Mouse (Mus musculus) heart, embryonic 11.5 days (tissue): ENCODE measurements around the gene Tbc1d15. TPM values are rescaled to one million over a fixed set of nuclear protein-coding genes. Genes with fewer than 3 reads are reported as not detected.

Source experiments
- ATAC-seq: fragments of 200-750 bp; cut with Nextera tagmentation; replicated peaks from 2 replicates; pipeline ENCODE4 v1.8.0; 2017; ENCODE audit warnings: moderate library complexity; ENCODE audit not compliant: insufficient number of reproducible peaks, low FRiP score, low TSS enrichment
- H3K27ac ChIP-seq: fragments of 300-500 bp; sonication (generic); 2 replicates; pipeline ENCODE4 v1.5.1; 2014; ENCODE audit warnings: mild to moderate bottlenecking, low read depth, low read length
- H3K27me3 ChIP-seq: fragments of 300-500 bp; sonication (generic); 2 replicates; pipeline ENCODE4 v1.6.1; 2014; ENCODE audit warnings: mild to moderate bottlenecking, low read length, mixed read lengths; ENCODE audit not compliant: control insufficient read depth, insufficient read depth
- H3K36me3 ChIP-seq: fragments of 300-500 bp; sonication (generic); 2 replicates; pipeline ENCODE4 v1.6.1; 2014; ENCODE audit warnings: mild to moderate bottlenecking, low read length, moderate library complexity, mixed read lengths; ENCODE audit not compliant: control insufficient read depth, insufficient read depth
- H3K4me1 ChIP-seq: fragments of 300-500 bp; sonication (generic); 2 replicates; pipeline ENCODE4 v1.6.1; 2014; ENCODE audit warnings: low read length; ENCODE audit not compliant: control insufficient read depth, insufficient read depth
- H3K4me2 ChIP-seq: fragments of 300-500 bp; sonication (generic); 2 replicates; pipeline ENCODE4 v1.6.1; 2014; ENCODE audit warnings: mild to moderate bottlenecking, moderate library complexity
- H3K4me3 ChIP-seq: fragments of 300-500 bp; sonication (generic); 2 replicates; pipeline ENCODE4 v1.5.1; 2014; ENCODE audit warnings: low read depth, low read length
- H3K9ac ChIP-seq: fragments of 300-500 bp; sonication (generic); 2 replicates; pipeline ENCODE4 v1.6.1; 2014; ENCODE audit warnings: mild to moderate bottlenecking, low read depth, low read length, moderate library complexity
- H3K9me3 ChIP-seq: fragments of 300-500 bp; sonication (generic); replicated peaks from 2 replicates; pipeline ENCODE4 v1.6.1; 2016; ENCODE audit warnings: low read length; ENCODE audit not compliant: control insufficient read depth
- WGBS: fragments of 180-500 bp; shearing (Covaris S2); extraction: QIAGEN DNeasy Blood & Tissue Kit; methylation state at CpG from one replicate; pipeline ENCODE4 v1.1.7; 2014; ENCODE audit not compliant: insufficient replicate concordance; 5-methylcytosine and 5-hydroxymethylcytosine counted together
- polyA plus RNA-seq: library from polyadenylated mRNA; unstranded; fragments of >200 nt; fragmentation: Nextera tagmentation; extraction: Ambion mirVana; gene quantifications from 2 replicates; pipeline ENCODE4 v1.2.1, GENCODE M21; 2014

The Tbc1d15 gene
- polyA plus RNA-seq, 1 experiment from 2014 or later, result 38.0 TPM

GRCm38 (mm10) chr10:115288856-115289255 lies 37.6 kb upstream of the Tbc1d15 start:
- 91% methylated on average over 8 of the region's 8 CpGs for WGBS
- Histone ChIP-seq H3K9me3 (no peaks in the 10 kb centered on the region), H3K4me2 (no peak overlapping the region), H3K9ac (no peak overlapping the region), H3K27ac (no peak overlapping the region), H3K27me3 (no peaks in the 10 kb centered on the region), H3K36me3 (peaks cover 14% of the 10 kb centered on the region), H3K4me3 (no peak overlapping the region), H3K4me1 (no peaks in the 10 kb centered on the region)
- no peak for ATAC-seq

GRCm38 (mm10) chr10:115284170-115284569 lies 32.9 kb upstream of the Tbc1d15 start:
- no peaks in the 10 kb centered on the region for H3K27me3 ChIP-seq
- no peak overlapping the region for H3K4me2 ChIP-seq
- H3K9me3 ChIP-seq, result no peaks in the 10 kb centered on the region
- no peak overlapping the region for H3K27ac ChIP-seq
- no peaks in the 10 kb centered on the region for H3K4me1 ChIP-seq
- ATAC-seq, result no peak
- 0 out of 2 replicates have a peak, but pooled peaks cover 4% of the 10 kb centered on the region for H3K36me3 ChIP-seq
- 71% methylated on average over 10 of the region's 10 CpGs for WGBS
- no peak overlapping the region for H3K9ac ChIP-seq
- no peak overlapping the region for H3K4me3 ChIP-seq

- Histone ChIP-seq H3K36me3 (0 out of 2 replicates have a peak, but pooled peaks cover 3% of the 10 kb centered on the region), H3K27ac (no peak overlapping the region), H3K4me2 (no peak overlapping the region), H3K4me3 (no peak overlapping the region), H3K9me3 (no peaks in the 10 kb centered on the region), H3K27me3 (no peaks in the 10 kb centered on the region), H3K4me1 (no peaks in the 10 kb centered on the region), H3K9ac (no peak overlapping the region)
- 89% methylated on average over 10 of the region's 10 CpGs for WGBS
- ATAC-seq, result no peak
These were observed 30.1 kb upstream of the Tbc1d15 start for GRCm38 (mm10) chr10:115281381-115281780.

- no peak overlapping the region for H3K9ac ChIP-seq
- WGBS, result 49% methylated on average over 5 of the region's 5 CpGs
- no peaks in the 10 kb centered on the region for H3K9me3 ChIP-seq
These were observed 20.4 kb upstream of the Tbc1d15 start for GRCm38 (mm10) chr10:115271649-115272048.

GRCm38 (mm10) chr10:115270612-115271390 lies 19.5 kb upstream of the Tbc1d15 start:
- no peak for ATAC-seq
- no peak overlapping the region for H3K27ac ChIP-seq
- H3K4me1 ChIP-seq, result no peaks in the 10 kb centered on the region
- WGBS, result 80% methylated on average over 12 of the region's 12 CpGs
- no peaks in the 10 kb centered on the region for H3K36me3 ChIP-seq
- no peaks in the 10 kb centered on the region for H3K9me3 ChIP-seq
- H3K4me2 ChIP-seq, result no peak overlapping the region
- H3K4me3 ChIP-seq, result no peak overlapping the region
- H3K27me3 ChIP-seq, result no peaks in the 10 kb centered on the region
- no peak overlapping the region for H3K9ac ChIP-seq

More at GRCm38 (mm10) chr10:115271649-115272048, 20.4 kb upstream of the Tbc1d15 start:
- no peak overlapping the region for H3K4me3 ChIP-seq
- no peak for ATAC-seq
- H3K4me1 ChIP-seq, result no peaks in the 10 kb centered on the region
- no peaks in the 10 kb centered on the region for H3K36me3 ChIP-seq
- H3K27me3 ChIP-seq, result no peaks in the 10 kb centered on the region
- H3K27ac ChIP-seq, result no peak overlapping the region
- no peak overlapping the region for H3K4me2 ChIP-seq

GRCm38 (mm10) chr10:115262926-115263562 lies 11.8 kb upstream of the Tbc1d15 start:
- H3K9me3 ChIP-seq, result peaks cover 4% of the 10 kb centered on the region
- 62% methylated on average over 5 of the region's 5 CpGs for WGBS
- H3K4me1 ChIP-seq, result no peaks in the 10 kb centered on the region
- H3K4me3 ChIP-seq, result no peak overlapping the region
- H3K36me3 ChIP-seq, result no peaks in the 10 kb centered on the region
- no peaks in the 10 kb centered on the region for H3K27me3 ChIP-seq
- no peak overlapping the region for H3K9ac ChIP-seq
- H3K4me2 ChIP-seq, result no peak overlapping the region
- ATAC-seq, result no peak
- no peak overlapping the region for H3K27ac ChIP-seq

- Histone ChIP-seq H3K4me1 (no peaks in the 10 kb centered on the region), H3K9ac (no peak overlapping the region), H3K36me3 (no peaks in the 10 kb centered on the region), H3K4me2 (no peak overlapping the region), H3K27me3 (no peaks in the 10 kb centered on the region), H3K9me3 (peaks cover 4% of the 10 kb centered on the region), H3K27ac (no peak overlapping the region), H3K4me3 (no peak overlapping the region)
- ATAC-seq, result no peak
- 79% methylated on average over 2 of the region's 2 CpGs for WGBS
These were observed 11.0 kb upstream of the Tbc1d15 start for GRCm38 (mm10) chr10:115262261-115262660.

GRCm38 (mm10) chr10:115261428-115261827 lies 10.2 kb upstream of the Tbc1d15 start:
- Histone ChIP-seq H3K4me1 (no peaks in the 10 kb centered on the region), H3K27ac (no peak overlapping the region), H3K4me2 (no peak overlapping the region), H3K9me3 (peaks cover 4% of the 10 kb centered on the region), H3K9ac (no peak overlapping the region), H3K36me3 (no peaks in the 10 kb centered on the region), H3K4me3 (no peak overlapping the region), H3K27me3 (no peaks in the 10 kb centered on the region)
- ATAC-seq, result no peak
- WGBS, result 78% methylated on average over 3 of the region's 3 CpGs
